Mouse (Mus musculus) large intestine, adult 2 months (tissue): Measurements from ENCODE around the gene Rnf8. TPM values are rescaled to one million over a fixed set of nuclear protein-coding genes. Genes with fewer than 3 reads are reported as not detected.

Experiments
- DNase-seq: peaks from one replicate; pipeline ENCODE4 v3.0.0-alpha.2; 2012; ENCODE audit warnings: low read depth, low spot score
- WGBS: fragments of 180-500 bp; shearing (Covaris S2); methylation state at CpG from one replicate; pipeline ENCODE4 v1.1.7; 2018; 5-methylcytosine and 5-hydroxymethylcytosine counted together
- polyA plus RNA-seq: library from polyadenylated mRNA; depleted of rRNA; stranded (reverse); fragments of >200 nt; gene quantifications from 2 replicates; pipeline ENCODE4 v1.2.3, GENCODE M21; 2012

Rnf8 gene
- polyA plus RNA-seq, 1 experiment: 18.0 TPM

GRCm38 (mm10) chr17:29615616-29616015, 1.0 kb downstream of the Rnf8 start:
- no peak for DNase-seq
- 8% methylated on average over 4 of the region's 4 CpGs for WGBS

- DNase-seq: no peak
- 73% methylated on average over 3 of the region's 3 CpGs for WGBS
Observed at GRCm38 (mm10) chr17:29619231-29619630, 4.6 kb downstream of the Rnf8 start.

DNA sequence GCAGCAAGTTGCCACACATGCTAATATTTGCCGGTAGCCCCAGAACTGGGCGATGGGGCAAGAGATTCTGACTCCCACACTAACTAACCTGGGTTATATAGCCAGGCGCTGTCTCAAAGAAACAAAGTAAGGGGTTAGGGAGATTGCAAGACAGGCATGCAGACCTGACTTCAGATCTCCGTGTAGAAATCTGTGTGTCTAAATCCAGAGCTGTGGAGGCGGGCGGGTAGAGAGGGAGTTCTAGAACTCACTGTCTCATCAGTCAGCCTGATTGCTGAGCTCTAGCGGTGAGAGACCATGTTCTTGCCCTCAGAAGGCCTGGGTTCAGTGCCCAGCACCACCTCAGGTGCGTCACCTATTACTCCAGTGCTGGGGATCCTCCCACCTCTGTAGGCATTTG, 8.9 kb downstream of the Rnf8 start:
- WGBS: 92% methylated on average over 8 of the region's 8 CpGs
- no peak for DNase-seq

GRCm38 (mm10) chr17:29627285-29627684, 12.7 kb downstream of the Rnf8 start:
- 91% methylated on average over 9 of the region's 9 CpGs for WGBS
- no peak for DNase-seq

GRCm38 (mm10) chr17:29628946-29629345, 14.4 kb downstream of the Rnf8 start:
- no peak for DNase-seq
- 94% methylated on average over 5 of the region's 5 CpGs for WGBS

DNA sequence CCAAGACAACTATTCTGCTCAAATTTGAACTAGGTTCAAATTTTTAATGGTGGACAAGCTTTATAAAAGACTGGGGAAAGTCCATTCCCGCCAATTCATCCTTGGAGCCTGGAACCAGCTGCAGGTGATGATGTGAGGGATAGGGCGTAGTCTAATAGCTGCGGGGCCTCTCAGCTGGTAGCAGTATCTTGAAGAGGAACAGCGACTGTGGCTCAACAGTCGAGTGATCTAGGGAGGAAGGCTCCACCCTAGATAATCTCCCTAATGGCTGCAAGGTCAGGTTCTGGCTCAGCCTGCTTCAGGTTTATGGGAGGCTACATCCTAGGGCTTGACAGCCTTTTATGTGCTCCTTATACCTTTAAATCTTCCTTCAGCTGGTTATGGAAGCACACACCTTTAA, 15.0 kb downstream of the Rnf8 start:
- DNase-seq: no peak
- 43% methylated on average over 5 of the region's 5 CpGs for WGBS

DNA sequence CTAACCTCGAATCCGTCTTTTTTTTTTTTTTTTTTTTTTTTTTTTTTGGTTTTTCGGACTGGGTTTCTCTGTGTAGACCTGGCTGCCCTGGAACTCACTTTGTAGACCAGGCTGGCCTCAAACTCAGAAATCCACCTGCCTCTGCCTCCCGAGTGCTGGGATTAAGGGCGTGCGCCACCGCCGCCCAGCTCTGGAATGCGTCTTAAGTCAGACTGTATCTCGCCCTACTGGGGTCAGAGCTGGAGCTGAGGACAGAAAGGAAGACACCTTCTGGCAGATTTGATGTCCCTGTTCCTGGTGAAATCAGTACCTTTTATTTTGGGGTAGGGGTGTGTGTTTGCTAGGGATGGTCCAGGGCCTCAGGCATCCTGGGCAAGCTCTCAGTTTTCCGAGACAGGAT, 17.7 kb downstream of the Rnf8 start:
- 90% methylated on average over 11 of the region's 11 CpGs for WGBS
- DNase-seq: no peak

DNA sequence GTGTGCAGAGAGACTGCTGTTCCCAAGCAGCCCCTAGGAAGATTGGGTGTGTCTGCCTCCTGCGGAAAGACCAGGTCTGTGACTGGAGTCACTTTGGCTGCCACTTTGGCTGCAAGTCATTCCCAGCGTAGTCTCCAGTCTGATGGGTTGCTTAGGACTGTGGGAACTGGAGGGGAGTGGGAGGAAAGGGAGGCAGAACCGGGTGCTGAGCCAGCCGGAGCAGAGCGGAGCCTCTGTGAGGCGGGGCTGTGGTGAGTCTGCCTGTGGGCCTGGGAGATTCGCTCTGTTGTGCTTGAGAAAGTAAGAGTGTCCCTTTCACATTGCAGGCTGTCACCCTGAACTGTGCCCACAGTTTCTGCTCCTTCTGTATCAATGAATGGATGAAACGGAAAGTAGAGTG, 20.9 kb downstream of the Rnf8 start:
- WGBS: 91% methylated on average over 8 of the region's 8 CpGs
- DNase-seq: no peak

GRCm38 (mm10) chr17:29636118-29636517, 21.5 kb downstream of the Rnf8 start:
- 55% methylated on average over 5 of the region's 5 CpGs for WGBS
- no peak for DNase-seq

DNA sequence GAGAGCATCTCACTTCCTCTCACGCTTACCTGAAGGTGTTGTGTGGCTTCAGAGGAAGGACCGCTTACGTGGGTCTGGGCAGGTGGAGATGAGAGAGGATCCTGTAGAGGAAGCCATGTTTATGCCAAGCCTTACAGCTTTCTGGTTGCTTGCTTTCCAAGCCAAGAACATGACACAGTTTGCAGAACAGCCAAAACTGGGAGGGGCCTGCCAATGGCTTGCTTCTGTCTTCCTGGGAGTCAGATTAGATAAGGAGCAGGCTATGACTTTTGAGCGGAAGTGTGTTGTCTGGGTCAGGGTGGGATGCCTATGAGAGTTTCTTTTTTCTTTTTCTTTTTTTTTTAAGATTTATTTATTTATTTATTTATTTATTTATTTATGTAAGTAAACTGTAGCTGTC, 22.8 kb downstream of the Rnf8 start:
- WGBS: 89% methylated on average over 4 of the region's 4 CpGs
- DNase-seq: no peak

DNA sequence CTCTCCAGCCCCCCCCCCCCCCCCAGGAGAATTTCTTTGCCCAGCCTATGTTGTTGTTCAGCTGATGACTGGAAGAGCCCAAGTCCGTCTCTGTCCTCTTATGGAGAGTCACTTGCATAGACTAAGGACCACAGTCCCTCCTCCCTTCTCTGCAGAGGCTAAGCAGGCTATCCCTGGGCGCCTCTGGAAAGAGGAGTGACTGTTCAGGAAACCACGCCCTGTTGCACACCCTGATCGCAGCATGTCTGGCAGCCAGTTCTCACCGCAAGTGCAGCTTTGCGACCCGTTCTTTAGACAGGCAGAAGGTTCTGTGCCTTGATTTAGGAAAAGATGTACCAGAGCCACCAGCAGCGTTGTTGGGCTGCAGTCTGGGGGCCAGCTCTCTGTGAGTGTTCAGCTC, 23.3 kb downstream of the Rnf8 start:
- 41% methylated on average over 8 of the region's 8 CpGs for WGBS
- DNase-seq: no peak

DNA sequence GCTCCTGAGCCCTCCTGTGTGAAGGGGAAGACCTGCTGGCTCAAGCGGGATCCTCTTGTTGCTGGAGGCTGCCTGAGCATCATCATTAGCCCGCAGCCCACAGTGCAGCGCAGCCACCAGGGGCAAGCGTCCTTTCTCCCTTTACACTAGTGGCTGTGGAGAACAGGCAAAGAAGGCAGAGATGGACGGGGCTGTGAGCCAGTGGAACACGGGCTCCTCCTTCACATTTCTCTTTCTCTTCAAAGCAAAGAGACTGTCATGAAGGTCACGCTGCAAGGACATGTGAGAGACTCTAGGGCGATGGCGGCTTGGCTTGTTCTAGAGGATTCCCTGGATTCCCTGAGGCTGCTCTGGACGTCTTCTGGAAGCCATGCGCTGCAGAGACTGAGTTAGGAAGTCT, 26.4 kb downstream of the Rnf8 start:
- no peak for DNase-seq
- 94% methylated on average over 11 of the region's 11 CpGs for WGBS

GRCm38 (mm10) chr17:29642219-29642618, 27.6 kb downstream of the Rnf8 start:
- 81% methylated on average over 3 of the region's 3 CpGs for WGBS

GRCm38 (mm10) chr17:29658249-29658648, 43.7 kb downstream of the Rnf8 start:
- 81% methylated on average over 2 of the region's 2 CpGs for WGBS
- no peak for DNase-seq

More at GRCm38 (mm10) chr17:29642219-29642618, 27.6 kb downstream of the Rnf8 start:
- no peak for DNase-seq

DNA sequence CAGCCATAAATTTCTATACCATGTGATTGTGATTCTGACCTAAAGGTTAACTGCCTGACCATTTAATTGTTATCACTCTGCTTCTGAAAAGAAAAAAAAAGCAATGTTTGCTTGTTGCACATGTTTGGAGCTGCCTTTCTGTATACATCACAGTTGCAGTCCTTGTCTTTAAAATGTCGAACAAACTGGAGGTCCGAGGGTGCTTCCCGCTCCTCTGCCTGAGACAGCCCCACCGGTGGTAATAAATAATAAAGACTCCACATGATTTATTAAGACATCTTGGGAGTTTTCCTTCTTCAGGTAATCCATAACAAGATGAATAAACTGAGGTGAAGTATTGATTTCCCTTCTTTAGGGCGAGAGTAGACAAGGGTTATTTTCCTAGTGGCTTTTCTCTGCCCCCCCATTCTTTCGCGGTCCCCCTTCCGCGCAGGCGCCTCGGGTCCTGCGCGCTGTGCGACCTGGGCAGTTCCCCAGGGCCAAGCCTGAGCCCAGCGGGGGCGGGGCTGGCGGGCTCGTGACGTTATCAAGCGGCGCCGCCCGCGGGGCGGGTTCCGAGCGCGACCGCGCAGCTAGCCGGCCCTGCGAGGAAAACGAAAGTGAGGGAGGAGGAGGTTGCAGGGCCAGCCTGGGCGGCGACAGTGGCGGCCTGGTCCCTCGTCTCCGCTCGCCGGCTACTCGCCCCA, 45.6 kb downstream of the Rnf8 start, which contains the start of gene Cmtr1:
Gene Cmtr1, plus strand, starts transcription at position 520 of the 686 bp plus-strand sequence.
- WGBS: under 1% methylated on average over 39 of the region's 41 CpGs
- peak; percentile 76 for DNase-seq

DNA sequence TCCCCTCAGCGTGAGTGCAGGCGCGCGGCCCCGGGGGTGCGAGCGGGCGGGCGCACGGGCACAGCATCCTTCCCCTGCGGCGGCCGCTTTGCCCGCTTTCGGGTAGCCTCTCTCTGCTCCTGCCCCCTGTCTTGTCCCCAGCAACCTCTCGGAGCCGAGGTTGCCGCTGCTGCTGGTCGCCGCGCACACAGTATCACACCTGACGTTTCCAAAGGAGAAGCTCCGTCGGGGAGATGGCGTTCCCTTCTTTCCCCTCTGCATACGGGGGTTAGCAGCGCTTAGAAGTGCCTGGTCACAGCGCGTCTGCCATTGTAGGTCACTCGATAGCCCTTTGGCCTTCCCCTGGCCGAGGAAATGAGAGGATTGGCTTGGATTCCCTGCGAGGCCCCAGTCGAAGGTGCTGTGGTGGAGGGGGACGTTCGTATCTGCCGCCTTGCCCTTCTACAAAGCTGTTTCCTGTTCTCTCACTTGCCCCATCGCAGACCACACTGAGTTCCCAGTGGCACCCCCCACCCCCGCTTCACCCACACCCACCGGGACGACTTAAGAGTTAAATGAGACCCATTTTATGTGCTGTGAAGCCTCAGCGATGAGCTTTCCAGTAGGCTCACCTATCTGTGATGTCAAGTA, 46.3 kb downstream of the Rnf8 start:
- no peak for DNase-seq
- under 1% methylated on average over 41 of the region's 41 CpGs for WGBS

DNA sequence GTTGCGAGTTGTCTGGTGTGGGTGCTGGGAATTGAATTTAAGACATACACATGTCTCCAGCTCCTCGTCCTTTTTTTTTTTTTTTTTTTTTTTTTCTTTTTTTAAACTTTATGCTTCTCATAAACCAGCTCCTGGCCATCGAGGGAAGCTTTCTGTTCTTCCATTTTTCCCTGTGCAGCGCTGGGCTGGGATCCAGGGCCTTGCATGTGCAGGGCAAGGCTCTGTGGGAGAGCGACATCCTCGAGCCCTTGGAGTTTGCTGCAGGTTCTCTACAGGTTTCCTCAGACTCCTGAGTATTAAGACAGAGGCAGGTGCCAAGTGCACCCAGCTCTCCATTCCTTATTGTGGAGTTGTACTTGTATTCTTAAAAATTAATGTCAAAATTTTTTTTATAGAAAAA, 47.6 kb downstream of the Rnf8 start:
- WGBS: 77% methylated on average over 6 of the region's 6 CpGs
- DNase-seq: no peak

DNA sequence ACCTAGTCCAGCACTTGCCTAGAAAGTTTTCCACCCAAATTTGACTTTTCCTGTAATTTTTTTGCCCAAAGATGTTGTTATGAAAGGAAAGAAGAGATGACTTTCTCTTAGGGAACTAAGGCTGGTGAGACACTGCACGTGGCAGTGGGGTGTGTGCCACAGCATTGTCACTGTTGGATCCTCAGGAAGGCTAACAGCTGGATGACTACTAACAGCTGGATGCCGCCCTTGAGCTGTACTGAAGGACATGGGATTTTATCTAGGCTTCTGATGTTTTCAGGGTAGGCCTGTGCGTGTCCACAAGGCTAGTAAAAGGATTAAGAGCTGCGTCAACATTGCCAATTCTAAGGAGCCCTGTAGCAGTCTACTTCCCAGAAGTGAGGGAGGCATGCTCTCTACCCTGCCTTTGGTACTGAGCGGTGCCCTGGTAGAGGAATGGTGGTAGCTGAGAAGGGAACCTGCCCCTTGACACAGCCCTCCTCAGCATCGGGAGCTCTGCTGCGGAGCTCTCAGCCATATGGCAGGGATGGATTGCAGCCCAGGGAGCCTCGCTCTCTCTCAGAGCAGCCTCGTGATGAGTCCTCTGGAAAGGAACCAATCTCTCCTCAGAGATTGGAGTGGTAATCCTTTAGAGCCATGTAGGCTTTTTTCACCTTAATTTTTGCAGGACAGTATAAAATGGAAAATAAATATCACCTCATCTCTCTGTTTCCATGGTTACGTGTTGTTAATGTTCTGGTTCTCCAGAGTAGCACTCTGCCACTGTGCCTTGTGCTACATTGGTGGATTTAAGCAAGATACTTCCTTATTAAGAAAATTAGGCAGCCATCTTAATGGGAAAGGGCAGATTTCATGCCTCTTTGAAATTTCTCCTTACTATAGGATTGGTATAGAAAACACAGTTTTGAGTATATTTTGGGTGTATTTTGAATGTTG, 53.7 kb downstream of the Rnf8 start:
- 83% methylated on average over 10 of the region's 10 CpGs for WGBS
- no peak for DNase-seq

- no peak for DNase-seq
- 97% methylated on average over 4 of the region's 4 CpGs for WGBS
Observed at GRCm38 (mm10) chr17:29669030-29669429, 54.4 kb downstream of the Rnf8 start.

GRCm38 (mm10) chr17:29669936-29670335, 55.3 kb downstream of the Rnf8 start:
- DNase-seq: no peak
